Mouse (Mus musculus): ENCODE measurements around the gene Nab1. TPM values are rescaled to one million over a fixed set of nuclear protein-coding genes. Genes with fewer than 3 reads are reported as not detected.

The Nab1 gene
- polyA plus RNA-seq, 1 experiment from 2014 or later = 15.9 TPM

- ATAC-seq (replicated peaks; ENCODE audit: extremely low read depth, insufficient read depth, low FRiP score) = no peak
- no peaks in the 10 kb centered on the region for H3K27me3 ChIP-seq (ENCODE audit: control insufficient read depth, insufficient read depth, low read length)
- H3K4me2 ChIP-seq (ENCODE audit: low read depth, low read length) = no peak overlapping the region
- H3K27ac ChIP-seq (ENCODE audit: low read length) = no peak overlapping the region
- WGBS = 44% methylated on average over 8 of the region's 8 CpGs
- no peaks in the 10 kb centered on the region for H3K36me3 ChIP-seq (ENCODE audit: control insufficient read depth, insufficient read depth)
- H3K4me1 ChIP-seq (ENCODE audit: control insufficient read depth, insufficient read depth, low read length) = peaks cover 6% of the 10 kb centered on the region
- no peak overlapping the region for H3K4me3 ChIP-seq (ENCODE audit: low read length)
- H3K9ac ChIP-seq (ENCODE audit: low read length) = no peak overlapping the region
- no peaks in the 10 kb centered on the region for H3K9me3 ChIP-seq (replicated peaks; ENCODE audit: control insufficient read depth, low read length)
Measured at GRCm38 (mm10) chr1:52521436-52521993, 21.0 kb upstream of the Nab1 start.

GRCm38 (mm10) chr1:52520131-52520530, 19.7 kb upstream of the Nab1 start:
- no peaks in the 10 kb centered on the region for H3K27me3 ChIP-seq (ENCODE audit: control insufficient read depth, insufficient read depth, low read length)
- no peak overlapping the region for H3K4me3 ChIP-seq (ENCODE audit: low read length)
- H3K4me2 ChIP-seq (ENCODE audit: low read depth, low read length) = no peak overlapping the region
- no peak for ATAC-seq (replicated peaks; ENCODE audit: extremely low read depth, insufficient read depth, low FRiP score)
- no peaks in the 10 kb centered on the region for H3K36me3 ChIP-seq (ENCODE audit: control insufficient read depth, insufficient read depth)
- no peaks in the 10 kb centered on the region for H3K9me3 ChIP-seq (replicated peaks; ENCODE audit: control insufficient read depth, low read length)
- no peak overlapping the region for H3K27ac ChIP-seq (ENCODE audit: low read length)
- WGBS = 80% methylated on average over 7 of the region's 7 CpGs
- H3K4me1 ChIP-seq (ENCODE audit: control insufficient read depth, insufficient read depth, low read length) = peaks cover 10% of the 10 kb centered on the region
- no peak overlapping the region for H3K9ac ChIP-seq (ENCODE audit: low read length)

DNA sequence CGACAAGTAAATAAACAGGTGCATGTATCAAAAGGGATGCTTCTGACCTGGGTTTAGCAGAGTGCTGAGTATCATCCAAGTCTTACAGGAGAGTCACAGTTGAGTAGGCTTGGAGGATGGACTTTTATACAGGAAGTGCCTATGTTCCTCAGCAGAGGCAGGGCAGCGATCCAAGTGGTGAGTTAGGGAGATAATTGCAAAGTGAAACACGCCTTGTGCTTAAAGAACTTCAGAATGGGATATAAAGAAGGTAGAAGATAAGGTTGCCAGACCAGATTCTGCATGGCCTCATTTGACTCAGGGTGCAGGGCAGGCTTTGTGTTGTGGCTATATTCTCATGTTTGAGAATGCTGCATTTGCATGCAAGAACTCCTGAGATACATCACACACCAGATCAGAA, 14.8 kb upstream of the Nab1 start:
- Histone ChIP-seq H3K4me3 (ENCODE audit: low read length) (no peak overlapping the region), H3K9me3 (replicated peaks; ENCODE audit: control insufficient read depth, low read length) (no peaks in the 10 kb centered on the region), H3K36me3 (ENCODE audit: control insufficient read depth, insufficient read depth) (no peaks in the 10 kb centered on the region), H3K4me1 (ENCODE audit: control insufficient read depth, insufficient read depth, low read length) (peaks cover 9% of the 10 kb centered on the region), H3K27me3 (ENCODE audit: control insufficient read depth, insufficient read depth, low read length) (no peaks in the 10 kb centered on the region), H3K4me2 (ENCODE audit: low read depth, low read length) (no peak overlapping the region), H3K9ac (ENCODE audit: low read length) (no peak overlapping the region), H3K27ac (ENCODE audit: low read length) (no peak overlapping the region)
- ATAC-seq (replicated peaks; ENCODE audit: extremely low read depth, insufficient read depth, low FRiP score) = no peak; the same call in 1 of the 2 replicates
- 49% methylated on average over 3 of the region's 3 CpGs for WGBS

- Histone ChIP-seq H3K27me3 (ENCODE audit: control insufficient read depth, insufficient read depth, low read length) (no peaks in the 10 kb centered on the region), H3K9me3 (replicated peaks; ENCODE audit: control insufficient read depth, low read length) (no peaks in the 10 kb centered on the region), H3K27ac (ENCODE audit: low read length) (peak overlapping the region; percentile 41), H3K4me3 (ENCODE audit: low read length) (no peak overlapping the region), H3K36me3 (ENCODE audit: control insufficient read depth, insufficient read depth) (no peaks in the 10 kb centered on the region; the same call in 1 of the 2 replicates), H3K9ac (ENCODE audit: low read length) (0 out of 2 replicates have a peak overlapping the region, but pooled peaks have one; percentile 33), H3K4me1 (ENCODE audit: control insufficient read depth, insufficient read depth, low read length) (peaks cover 9% of the 10 kb centered on the region), H3K4me2 (ENCODE audit: low read depth, low read length) (no peak overlapping the region)
- ATAC-seq (replicated peaks; ENCODE audit: extremely low read depth, insufficient read depth, low FRiP score) = no peak
- 53% methylated on average over 1 of the region's 1 CpGs for WGBS
Measured at GRCm38 (mm10) chr1:52511788-52512425, 11.4 kb upstream of the Nab1 start.

- H3K4me2 ChIP-seq (ENCODE audit: low read depth, low read length) = no peak overlapping the region
- ATAC-seq (replicated peaks; ENCODE audit: extremely low read depth, insufficient read depth, low FRiP score) = no peak
- H3K27ac ChIP-seq (ENCODE audit: low read length) = no peak overlapping the region
- H3K36me3 ChIP-seq (ENCODE audit: control insufficient read depth, insufficient read depth) = no peaks in the 10 kb centered on the region; the same call in 1 of the 2 replicates
- no peak overlapping the region for H3K9ac ChIP-seq (ENCODE audit: low read length)
- H3K4me1 ChIP-seq (ENCODE audit: control insufficient read depth, insufficient read depth, low read length) = no peaks in the 10 kb centered on the region
- no peaks in the 10 kb centered on the region for H3K9me3 ChIP-seq (replicated peaks; ENCODE audit: control insufficient read depth, low read length)
- H3K27me3 ChIP-seq (ENCODE audit: control insufficient read depth, insufficient read depth, low read length) = no peaks in the 10 kb centered on the region
- no peak overlapping the region for H3K4me3 ChIP-seq (ENCODE audit: low read length)
- 76% methylated on average over 1 of the region's 1 CpGs for WGBS
Measured at GRCm38 (mm10) chr1:52506211-52506610, 5.7 kb upstream of the Nab1 start.

DNA sequence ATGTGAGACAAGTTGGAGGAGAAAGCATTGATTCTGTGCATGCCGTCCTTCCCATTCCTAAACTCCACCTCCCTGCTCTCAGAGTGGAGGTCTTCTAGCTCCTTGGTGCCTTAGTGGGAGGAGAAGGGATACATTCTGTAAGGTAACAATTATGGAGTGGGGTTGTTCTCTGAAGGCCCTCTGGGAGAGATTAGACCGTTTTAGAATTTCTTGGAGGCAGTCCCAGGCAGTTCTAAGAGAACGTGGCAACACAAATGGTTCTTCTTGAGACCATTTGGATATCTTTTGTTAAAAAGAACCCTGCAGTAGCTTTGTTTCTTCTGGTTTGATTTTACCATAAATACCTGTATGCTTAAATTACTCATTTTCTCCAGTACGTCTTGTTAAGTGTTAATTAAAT, 1.8 kb upstream of the Nab1 start:
- H3K4me1 ChIP-seq (ENCODE audit: control insufficient read depth, insufficient read depth, low read length) = peaks cover 2% of the 10 kb centered on the region; the same call in 1 of the 2 replicates
- no peak for ATAC-seq (replicated peaks; ENCODE audit: extremely low read depth, insufficient read depth, low FRiP score)
- peak overlapping the region; percentile 27; the same call in 1 of the 2 replicates for H3K27ac ChIP-seq (ENCODE audit: low read length)
- H3K9me3 ChIP-seq (replicated peaks; ENCODE audit: control insufficient read depth, low read length) = no peaks in the 10 kb centered on the region
- no peaks in the 10 kb centered on the region for H3K36me3 ChIP-seq (ENCODE audit: control insufficient read depth, insufficient read depth)
- 62% methylated on average over 4 of the region's 4 CpGs for WGBS
- no peak overlapping the region for H3K4me2 ChIP-seq (ENCODE audit: low read depth, low read length)
- no peaks in the 10 kb centered on the region for H3K27me3 ChIP-seq (ENCODE audit: control insufficient read depth, insufficient read depth, low read length)
- no peak overlapping the region for H3K9ac ChIP-seq (ENCODE audit: low read length)
- H3K4me3 ChIP-seq (ENCODE audit: low read length) = no peak overlapping the region

DNA sequence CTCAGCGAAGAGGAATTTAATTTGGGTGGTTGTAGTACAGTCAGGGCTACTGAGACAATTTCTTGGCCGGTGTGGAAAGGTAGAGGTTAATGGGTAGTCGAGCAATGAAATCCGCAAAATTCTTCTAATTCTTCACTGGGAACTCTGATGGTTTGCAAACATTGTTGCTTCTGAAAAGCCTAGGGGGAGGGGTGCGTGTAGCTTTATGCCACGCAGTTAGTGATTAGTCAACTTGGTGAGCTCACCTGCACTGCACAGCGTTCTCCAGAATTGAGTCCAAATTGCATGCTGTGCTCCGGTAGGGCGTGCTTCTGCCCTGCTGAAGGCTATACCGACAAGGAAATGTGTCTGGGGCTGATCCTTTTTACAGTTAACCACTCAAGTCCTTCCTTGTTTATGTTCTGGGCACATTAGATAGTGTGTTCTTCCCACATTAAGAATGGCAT, 1.2 kb upstream of the Nab1 start:
- ATAC-seq (replicated peaks; ENCODE audit: extremely low read depth, insufficient read depth, low FRiP score) = no peak
- H3K4me2 ChIP-seq (ENCODE audit: low read depth, low read length) = no peak overlapping the region
- peak overlapping the region; percentile 27; the same call in 1 of the 2 replicates for H3K27ac ChIP-seq (ENCODE audit: low read length)
- H3K27me3 ChIP-seq (ENCODE audit: control insufficient read depth, insufficient read depth, low read length) = no peaks in the 10 kb centered on the region
- H3K4me3 ChIP-seq (ENCODE audit: low read length) = no peak overlapping the region
- 54% methylated on average over 10 of the region's 10 CpGs for WGBS
- peaks cover 5% of the 10 kb centered on the region for H3K4me1 ChIP-seq (ENCODE audit: control insufficient read depth, insufficient read depth, low read length)
- no peaks in the 10 kb centered on the region for H3K9me3 ChIP-seq (replicated peaks; ENCODE audit: control insufficient read depth, low read length)
- H3K36me3 ChIP-seq (ENCODE audit: control insufficient read depth, insufficient read depth) = no peaks in the 10 kb centered on the region
- H3K9ac ChIP-seq (ENCODE audit: low read length) = no peak overlapping the region

DNA sequence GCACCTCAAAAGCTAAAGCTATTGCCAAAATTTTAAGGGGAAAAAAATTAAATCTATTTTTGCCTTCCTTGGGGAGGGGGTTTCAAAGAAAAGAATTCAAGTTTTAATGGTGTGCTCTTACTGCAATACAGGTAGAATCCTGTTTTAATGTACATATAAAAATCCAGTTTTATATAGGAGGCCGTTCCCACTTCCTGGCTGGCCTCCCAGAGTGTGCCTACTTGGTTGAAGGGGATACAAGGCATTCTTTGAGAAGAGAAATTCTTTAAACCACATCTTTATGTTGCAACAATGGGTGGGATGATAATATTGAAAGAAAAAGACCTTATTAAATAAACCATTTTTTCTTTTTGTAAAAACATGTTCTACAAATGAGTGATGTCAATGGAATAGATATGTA, 611 bp upstream of the Nab1 start:
- H3K27ac ChIP-seq (ENCODE audit: low read length) = peak overlapping the region; percentile 96
- peak overlapping the region; percentile 78 for H3K4me3 ChIP-seq (ENCODE audit: low read length)
- H3K9ac ChIP-seq (ENCODE audit: low read length) = peak overlapping the region; percentile 96
- peaks cover 7% of the 10 kb centered on the region for H3K4me1 ChIP-seq (ENCODE audit: control insufficient read depth, insufficient read depth, low read length)
- no peak for ATAC-seq (replicated peaks; ENCODE audit: extremely low read depth, insufficient read depth, low FRiP score)
- H3K9me3 ChIP-seq (replicated peaks; ENCODE audit: control insufficient read depth, low read length) = no peaks in the 10 kb centered on the region
- 54% methylated on average over 1 of the region's 1 CpGs for WGBS
- no peaks in the 10 kb centered on the region for H3K36me3 ChIP-seq (ENCODE audit: control insufficient read depth, insufficient read depth)
- no peaks in the 10 kb centered on the region for H3K27me3 ChIP-seq (ENCODE audit: control insufficient read depth, insufficient read depth, low read length)
- H3K4me2 ChIP-seq (ENCODE audit: low read depth, low read length) = peak overlapping the region; percentile 86

DNA sequence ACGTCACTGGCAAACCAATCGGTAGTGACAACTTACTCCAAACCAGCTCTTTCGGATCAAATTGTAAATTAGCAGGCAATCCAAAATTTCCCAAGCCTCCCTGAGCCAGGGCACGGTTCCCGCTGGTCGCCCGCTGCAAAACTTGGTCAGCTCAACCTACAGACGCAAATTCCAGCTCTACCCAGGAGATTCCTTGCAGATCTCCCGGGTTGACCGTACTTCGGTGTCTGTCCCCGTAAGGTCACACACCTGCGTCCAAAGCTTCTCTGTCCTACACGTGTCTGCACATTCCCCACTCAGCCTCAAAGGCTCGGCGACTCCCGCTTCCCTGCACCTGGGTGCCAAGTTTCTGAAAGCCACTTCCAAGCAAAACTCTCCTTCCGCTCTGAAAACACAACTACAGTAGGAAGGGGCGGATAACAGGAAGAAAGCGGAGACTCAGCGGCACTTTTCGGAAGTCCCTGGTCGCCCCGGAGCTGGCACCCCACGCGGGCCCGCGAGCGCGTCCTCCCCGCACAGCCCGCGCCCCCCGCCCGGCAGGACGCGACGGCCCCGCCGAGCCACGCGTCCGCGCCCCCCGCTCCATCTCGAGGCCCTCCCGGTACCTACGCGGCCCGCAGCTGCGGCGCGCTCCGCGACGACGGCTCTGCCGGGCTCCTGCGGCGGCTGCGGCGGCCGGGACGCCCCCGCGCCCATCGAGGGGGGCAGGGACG, 722 bp downstream of the Nab1 start:
- peak overlapping the region; percentile 96 for H3K27ac ChIP-seq (ENCODE audit: low read length)
- H3K9ac ChIP-seq (ENCODE audit: low read length) = peak overlapping the region; percentile 96
- peaks cover 18% of the 10 kb centered on the region for H3K4me1 ChIP-seq (ENCODE audit: control insufficient read depth, insufficient read depth, low read length)
- no peaks in the 10 kb centered on the region for H3K27me3 ChIP-seq (ENCODE audit: control insufficient read depth, insufficient read depth, low read length)
- under 1% methylated on average over 58 of the region's 68 CpGs for WGBS
- peak overlapping the region; percentile 78 for H3K4me3 ChIP-seq (ENCODE audit: low read length)
- no peaks in the 10 kb centered on the region for H3K36me3 ChIP-seq (ENCODE audit: control insufficient read depth, insufficient read depth)
- peak overlapping the region; percentile 86 for H3K4me2 ChIP-seq (ENCODE audit: low read depth, low read length)
- H3K9me3 ChIP-seq (replicated peaks; ENCODE audit: control insufficient read depth, low read length) = no peaks in the 10 kb centered on the region
- no peak; the same call in 1 of the 2 replicates for ATAC-seq (replicated peaks; ENCODE audit: extremely low read depth, insufficient read depth, low FRiP score)

Measured in heart, embryonic 16.5 days (tissue).